Mouse (Mus musculus): ENCODE data around the gene Gm5039. TPM values are rescaled to one million over a fixed set of nuclear protein-coding genes. Genes with fewer than 3 reads are reported as not detected.
"Not testable (repeated sequence)": the region's sequence is repeated elsewhere in the genome, so short reads cannot be mapped to it uniquely, and the experiment has no call there.

The Gm5039 gene
- polyA plus RNA-seq, 1 experiment = not detected

- TF ChIP-seq POLR2A (IDR thresholded peaks at IDR 0.05; ENCODE audit: borderline replicate concordance, control insufficient read depth, low read depth, low read length) (no peak), CTCF (IDR thresholded peaks at IDR 0.05; ENCODE audit: control insufficient read depth, insufficient read depth, low read length) (no peak)
- Histone ChIP-seq H3K4me3 (replicated peaks; ENCODE audit: control insufficient read depth, low read depth, low read length) (no peak overlapping the region), H3K27ac (ENCODE audit: control insufficient read depth, insufficient read depth, low read depth, low read length, poor library complexity) (no peak overlapping the region), H3K4me1 (ENCODE audit: control insufficient read depth, insufficient read depth, low read length) (no peaks in the 10 kb centered on the region)
- 61% methylated on average over 3 of the region's 3 CpGs for WGBS
Measured at GRCm38 (mm10) chr12:88314556-88314955, 9.3 kb downstream of the Gm5039 start.

- not testable (repeated sequence) for H3K4me3 ChIP-seq (replicated peaks; ENCODE audit: control insufficient read depth, low read depth, low read length); H3K27ac ChIP-seq (ENCODE audit: control insufficient read depth, insufficient read depth, low read depth, low read length, poor library complexity)
- 59% methylated on average over 2 of the region's 2 CpGs for WGBS
Measured at GRCm38 (mm10) chr12:88297171-88297570, 26.7 kb downstream of the Gm5039 start.

GRCm38 (mm10) chr12:88293082-88293481 lies 30.7 kb downstream of the Gm5039 start:
- H3K4me3 ChIP-seq (replicated peaks; ENCODE audit: control insufficient read depth, low read depth, low read length); H3K4me1 ChIP-seq (ENCODE audit: control insufficient read depth, insufficient read depth, low read length); H3K27ac ChIP-seq (ENCODE audit: control insufficient read depth, insufficient read depth, low read depth, low read length, poor library complexity): not testable (repeated sequence)
- WGBS = 58% methylated on average over 4 of the region's 4 CpGs

More at GRCm38 (mm10) chr12:88297171-88297570, 26.7 kb downstream of the Gm5039 start:
- not testable (repeated sequence) for H3K4me1 ChIP-seq (ENCODE audit: control insufficient read depth, insufficient read depth, low read length)

- H3K4me3 ChIP-seq (replicated peaks; ENCODE audit: control insufficient read depth, low read depth, low read length); H3K4me1 ChIP-seq (ENCODE audit: control insufficient read depth, insufficient read depth, low read length); H3K27ac ChIP-seq (ENCODE audit: control insufficient read depth, insufficient read depth, low read depth, low read length, poor library complexity): not testable (repeated sequence)
- 85% methylated on average over 5 of the region's 5 CpGs for WGBS
Measured at GRCm38 (mm10) chr12:88285224-88285623, 38.6 kb downstream of the Gm5039 start.

GRCm38 (mm10) chr12:88274400-88274799 lies 49.4 kb downstream of the Gm5039 start, which contains the start of gene Gm5662:
Gm5662 (minus strand) TSS chr12:88274500.
- not testable (repeated sequence) for H3K27ac ChIP-seq (ENCODE audit: control insufficient read depth, insufficient read depth, low read depth, low read length, poor library complexity); H3K4me3 ChIP-seq (replicated peaks; ENCODE audit: control insufficient read depth, low read depth, low read length); H3K4me1 ChIP-seq (ENCODE audit: control insufficient read depth, insufficient read depth, low read length)
- 75% methylated on average over 5 of the region's 5 CpGs for WGBS

Other genes with a start within 250 kb of the Gm5039 start
- not detected in 2 replicates for gene Gm16368, start 240.3 kb downstream of the Gm5039 start, polyA plus RNA-seq (2011; ENCODE audit: insufficient read depth, insufficient read length, low replicate concordance, missing spikeins)
- gene Gm10436, start 141.9 kb downstream of the Gm5039 start, polyA plus RNA-seq (2011; ENCODE audit: insufficient read depth, insufficient read length, low replicate concordance, missing spikeins) = not detected in 2 replicates
- gene Gm8332, start 73.9 kb downstream of the Gm5039 start, polyA plus RNA-seq (2011; ENCODE audit: insufficient read depth, insufficient read length, low replicate concordance, missing spikeins) = not detected in 2 replicates
- gene Gm5662, start 49.5 kb downstream of the Gm5039 start, polyA plus RNA-seq (2011; ENCODE audit: insufficient read depth, insufficient read length, low replicate concordance, missing spikeins) = not detected in 2 replicates
- 3.0 and 5.9 TPM in 2 replicates for gene Adck1, start 36.5 kb upstream of the Gm5039 start, polyA plus RNA-seq (2011; ENCODE audit: insufficient read depth, insufficient read length, low replicate concordance, missing spikeins)

Data from bone marrow, adult 2 months (tissue).